Mouse (Mus musculus) Patski (cell line): ENCODE results near the gene Gm4858. TPM values are rescaled to one million over a fixed set of nuclear protein-coding genes. Genes with fewer than 3 reads are reported as not detected.
"Not testable (repeated sequence)": the region's sequence is repeated elsewhere in the genome, so short reads cannot be mapped to it uniquely, and the experiment has no call there.

ENCODE experiments used
- ATAC-seq: fragments of 100-300 bp; one replicate; pipeline ENCODE4 v1.8.0; 2021
- CTCF ChIA-PET: fragments of 350-600 bp; sonication (Branson Sonifier 250); formaldehyde crosslinking; loops from one replicate; lab custom pipeline; 2022; ENCODE audit warnings: inconsistent platforms; lab: Charles Lee
- POLR2A ChIA-PET: fragments of 350-600 bp; sonication (Branson Sonifier 250); formaldehyde crosslinking; loops from one replicate; lab custom pipeline; 2022; ENCODE audit warnings: antibody characterized with exemption, inconsistent platforms; lab: Charles Lee
- DNase-seq: peaks from one replicate; pipeline ENCODE4 v3.0.0-alpha.2; 2011; ENCODE audit warnings: low read depth, low spot score
- H3K27me3 ChIP-seq: fragments of 371-371 bp; one replicate; pipeline ENCODE4 v1.5.1; 2021
- CTCF ChIP-seq: fragments of 100-300 bp; IDR thresholded peaks from one replicate; pipeline ENCODE4 v1.5.1; 2021
- in situ Hi-C: fragments of 300-500 bp; cut with MboI; formaldehyde crosslinking; loops from 3 replicates; pipeline ENCODE4 v1.11.1; 2018; ENCODE audit warnings: low pct_unique_long_range_greater_than_20kb, mixed read lengths
- polyA plus RNA-seq: library from polyadenylated mRNA; unstranded; gene quantifications from one replicate; pipeline ENCODE4 v1.2.3, GENCODE M21; 2021

Gm4858 gene
- polyA plus RNA-seq: not detected

- POLR2A ChIA-PET, ATAC-seq, DNase-seq, in situ Hi-C loops, CTCF ChIA-PET: not testable (repeated sequence)
- peaks cover 14% of the 10 kb centered on the region for H3K27me3 ChIP-seq
Observed at GRCm38 (mm10) chr3:93068523-93068922, at the start of gene Gm4858. Gene Gm4858 (plus strand): TSS chr3:93068823.

GRCm38 (mm10) chr3:93018960-93019359 is 49.7 kb upstream of the Gm4858 start, which contains the start of gene Lce1m:
Gene Lce1m (minus strand): TSS chr3:93019060.
- ChIA-PET CTCF (interaction anchor here (0.7 to 3.5 kb wide), 5 partner anchors 9 to 112 kb away, joined by 3 to 11 read pairs (median 6); no protein-coding TSS in a partner anchor), POLR2A (no interaction called here)
- DNase-seq: no peak
- in situ Hi-C loops: no loop called here
- ATAC-seq: no peak
- H3K27me3 ChIP-seq: no peaks in the 10 kb centered on the region
- no peak for TF ChIP-seq CTCF

GRCm38 (mm10) chr3:93021171-93021570 is 47.5 kb upstream of the Gm4858 start:
- ATAC-seq (no peak), DNase-seq (no peak)
- no peaks in the 10 kb centered on the region for H3K27me3 ChIP-seq
- in situ Hi-C loops: no loop called here
- POLR2A ChIA-PET: no interaction called here
- no peak for TF ChIP-seq CTCF
- CTCF ChIA-PET: interaction anchor here (1.1 to 2.9 kb wide), 2 partner anchors 23 to 96 kb away, joined by 3 to 11 read pairs; no protein-coding TSS in a partner anchor

- ChIA-PET POLR2A (no interaction called here), CTCF (interaction anchor here (0.9 to 2.7 kb wide), 6 partner anchors 9 to 116 kb away, joined by 3 to 13 read pairs (median 5); partner anchors contain the start of gene Crct1)
- in situ Hi-C loops: no loop called here
- H3K27me3 ChIP-seq: no peaks in the 10 kb centered on the region
- ATAC-seq (peak; percentile 13), DNase-seq (no peak)
- TF ChIP-seq CTCF: no peak
Observed at GRCm38 (mm10) chr3:93023411-93024184, 45.0 kb upstream of the Gm4858 start.

GRCm38 (mm10) chr3:93025486-93025885 is 43.1 kb upstream of the Gm4858 start:
- in situ Hi-C loops: loop anchor here (5.0 kb wide), 1 partner anchor 108 kb away; no protein-coding TSS in a partner anchor
- TF ChIP-seq CTCF: no peak
- CTCF ChIA-PET: interaction anchor here (0.7 to 7.6 kb wide), 7 partner anchors 20 to 120 kb away, joined by 3 to 123 read pairs (median 7); no protein-coding TSS in a partner anchor
- POLR2A ChIA-PET: no interaction called here
- DNase-seq: peak; percentile 93
- ATAC-seq: peak; percentile 98
- no peaks in the 10 kb centered on the region for H3K27me3 ChIP-seq

- ChIA-PET POLR2A (no interaction called here), CTCF (interaction anchor here (0.6 to 7.6 kb wide), 22 partner anchors 8 to 132 kb away, joined by 3 to 132 read pairs (median 4); partner anchors contain the start of genes Crct1, Lce3a and Lce3e)
- in situ Hi-C loops: no loop called here
- peak; percentile 87 for TF ChIP-seq CTCF
- ATAC-seq (peak; percentile 88), DNase-seq (no peak)
- H3K27me3 ChIP-seq: peaks cover 34% of the 10 kb centered on the region
Observed at GRCm38 (mm10) chr3:93031450-93031849, 37.2 kb upstream of the Gm4858 start.

GRCm38 (mm10) chr3:93050182-93050581 is 18.4 kb upstream of the Gm4858 start:
- ChIA-PET POLR2A (no interaction called here), CTCF (interaction anchor here (0.7 kb wide), 1 partner anchor 52 kb away, joined by 4 read pairs; no protein-coding TSS in a partner anchor)
- no peak for ATAC-seq
- H3K27me3 ChIP-seq: peaks cover 27% of the 10 kb centered on the region
- no peak for TF ChIP-seq CTCF
- in situ Hi-C loops: no loop called here
- DNase-seq: no peak

- ATAC-seq: no peak
- H3K27me3 ChIP-seq: peaks cover 13% of the 10 kb centered on the region
- POLR2A ChIA-PET: no interaction called here
- TF ChIP-seq CTCF: peak; percentile 82
- in situ Hi-C loops: no loop called here
- DNase-seq: no peak
- CTCF ChIA-PET: no interaction called here
Observed at GRCm38 (mm10) chr3:93052826-93053474, 15.7 kb upstream of the Gm4858 start.

- in situ Hi-C loops: loop anchor here (25.0 kb wide), 1 partner anchor 726 kb away; no protein-coding TSS in a partner anchor
- DNase-seq (no peak), ATAC-seq (no peak)
- TF ChIP-seq CTCF: no peak
- ChIA-PET POLR2A (no interaction called here), CTCF (no interaction called here)
- H3K27me3 ChIP-seq: no peaks in the 10 kb centered on the region
Observed at GRCm38 (mm10) chr3:93086631-93087030, 18.0 kb downstream of the Gm4858 start.

- in situ Hi-C loops: loop anchor here (25.0 kb wide), 1 partner anchor 719 kb away; no protein-coding TSS in a partner anchor
- TF ChIP-seq CTCF: peak; percentile 48
- POLR2A ChIA-PET, DNase-seq, CTCF ChIA-PET: not testable (repeated sequence)
- H3K27me3 ChIP-seq: peaks cover 21% of the 10 kb centered on the region
- ATAC-seq: peak; percentile 40
Observed at GRCm38 (mm10) chr3:93093581-93093980, 25.0 kb downstream of the Gm4858 start.
